In the genomic region with DNA sequence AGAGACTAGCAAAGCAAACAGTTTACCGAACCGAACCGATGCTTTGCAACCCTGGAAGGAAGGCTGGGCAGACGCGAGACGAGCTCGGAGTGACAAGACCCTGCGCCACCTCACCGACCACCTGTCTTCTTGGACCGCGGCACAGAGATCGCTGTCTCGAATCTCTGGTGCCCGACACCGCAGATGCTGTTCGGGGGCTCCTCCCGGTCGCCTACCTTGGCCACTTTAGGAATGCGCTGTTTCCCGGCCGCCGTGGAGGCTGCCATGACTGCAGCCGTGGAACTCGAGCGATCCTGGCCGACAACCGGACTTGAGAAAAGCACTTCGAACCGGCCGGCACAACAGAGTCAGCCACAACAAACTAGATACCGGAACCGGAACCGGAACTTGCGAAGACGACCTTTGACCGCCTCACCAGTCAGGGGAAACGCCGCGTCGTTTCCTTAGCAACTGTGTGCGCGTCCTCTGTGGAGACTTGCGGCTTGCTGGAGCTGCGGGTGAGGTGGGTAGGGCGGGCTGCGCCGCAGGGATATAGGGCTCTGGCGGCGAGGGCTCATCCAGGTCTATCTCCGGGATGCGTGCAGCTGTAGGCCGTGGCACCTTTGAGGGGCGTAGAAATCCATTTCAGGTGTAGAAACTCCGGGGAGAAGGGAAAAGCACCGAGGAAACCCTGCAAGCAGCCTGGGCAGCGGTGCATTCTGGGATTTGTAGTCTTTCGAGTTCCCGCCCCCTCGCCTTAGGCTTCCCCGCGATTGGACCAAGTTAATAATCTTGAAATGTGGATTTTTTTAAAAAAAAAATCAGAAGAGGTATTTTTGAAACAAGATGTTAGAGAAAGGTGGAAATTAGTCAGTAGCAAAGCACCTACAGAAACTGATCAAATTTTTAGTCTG, we compare ENCODE assay signal across 8 mouse cellular contexts. TPM values are rescaled to one million over a fixed set of nuclear protein-coding genes. Genes with fewer than 3 reads are reported as not detected.
DNase-seq lines count a peak whose midpoint lies in the region; ATAC-seq and TF ChIP-seq lines count a peak whose summit lies in the region.

A gene (plus strand): TSS at position 446 of the 893 bp plus-strand sequence.
A gene (minus strand): TSS at position 676 of the 893 bp plus-strand sequence.

- DNase-seq in gastrocnemius, adult 8-10 months (ENCODE audit: low spot score in 2 of 2) = peak; percentile 83 to 84
- peak; percentile 88 for DNase-seq in hindlimb bud, embryonic 11.5 days (ENCODE audit: extremely low spot score, low read depth, low spot score)
- peak; percentile 89 to 91 for DNase-seq in left cerebral cortex, adult 8-10 months (ENCODE audit: low spot score in 2 of 2)
- peak; percentile 97 to 98 for DNase-seq in right cerebral cortex, postnatal 10 days (ENCODE audit: low spot score in 2 of 2)
- DNase-seq in urinary bladder, postnatal 25 days (ENCODE audit: low spot score) = peak; percentile 87

- H3K27me3 ChIP-seq in megakaryocyte, embryonic 14.5 days (replicated peaks) = peaks cover 2% of the 10 kb centered on the region

- peak; percentile 81; the same call in 1 of the 2 replicates for TF ChIP-seq POLR2A in cortical plate, adult 2 months (IDR thresholded peaks at IDR 0.05; ENCODE audit: extremely low read depth, insufficient read depth, low read length)

- H3K27ac ChIP-seq in cortical plate, adult 2 months (ENCODE audit: insufficient read depth, low read length) = no peak within 1 kb of the TSS

- peaks cover 33% of the 10 kb centered on the region for H3K36me3 ChIP-seq in megakaryocyte, embryonic 14.5 days (replicated peaks; ENCODE audit: low read length)

- no peaks in the 10 kb centered on the region for H3K9me3 ChIP-seq in megakaryocyte, embryonic 14.5 days

- peaks cover 1% of the 10 kb centered on the region; the same call in 1 of the 2 replicates for H3K4me1 ChIP-seq in cortical plate, adult 2 months (ENCODE audit: control insufficient read depth, insufficient read depth, low read length)
- H3K4me1 ChIP-seq in megakaryocyte, embryonic 14.5 days = peaks cover 27% of the 10 kb centered on the region

- no peak for TF ChIP-seq CTCF in cortical plate, adult 2 months (IDR thresholded peaks at IDR 0.05; ENCODE audit: extremely low read depth, insufficient read depth, low read length)

- H3K4me3 ChIP-seq in cortical plate, adult 2 months (ENCODE audit: insufficient read depth, low read length) = peak within 1 kb of the TSS; percentile 49
- peak within 1 kb of the TSS; percentile 100 for H3K4me3 ChIP-seq in megakaryocyte, embryonic 14.5 days (replicated peaks)

- peak; percentile 100 for ATAC-seq in activated CD4-positive, CD25-positive, alpha-beta regulatory T cell, adult 4 months

RNA-seq across cellular contexts. Expression of the first gene that starts in this region (rescaled TPM):
- polyA plus RNA-seq in activated CD4-positive, CD25-positive, alpha-beta regulatory T cell, adult 4 months (2017; shearing (Covaris generic)) = not detected
- polyA plus RNA-seq in cortical plate, adult 2 months (2012; rRNA removed) = 2.2 and 2.3 TPM in 2 replicates
- total RNA-seq in gastrocnemius, adult 8-10 months (2022) = not detected
- total RNA-seq in left cerebral cortex, adult 8-10 months (2022) = 1 to 10 TPM; 3.1 to 4.0 (median 3.6) TPM
- not detected in 2 replicates for polyA plus RNA-seq in megakaryocyte, embryonic 14.5 days (2012; ENCODE audit: insufficient read depth, low replicate concordance)

RNA-seq across cellular contexts. Expression of the second gene that starts in this region (rescaled TPM):
- 10 to 100 TPM; 53.1 to 55.4 TPM for polyA plus RNA-seq in activated CD4-positive, CD25-positive, alpha-beta regulatory T cell, adult 4 months (2017; shearing (Covaris generic))
- polyA plus RNA-seq in cortical plate, adult 2 months (2012; rRNA removed) = 8.7 and 10.0 TPM in 2 replicates
- 10 to 100 TPM; 13.5 to 17.8 (median 14.6) TPM for total RNA-seq in gastrocnemius, adult 8-10 months (2022)
- total RNA-seq in left cerebral cortex, adult 8-10 months (2022) = 10 to 100 TPM; 18.5 to 22.1 (median 20.4) TPM
- 2.3 TPM in 1 of 2 replicates, not detected in the other for polyA plus RNA-seq in megakaryocyte, embryonic 14.5 days (2012; ENCODE audit: insufficient read depth, low replicate concordance)

Comparison
In these comparisons a context has a peak if more than half of its experiments do, and no peak if none do; other contexts are left out.
1. RNA of the first gene that starts in this region (total RNA-seq): 3.1 to 4.0 TPM in left cerebral cortex, adult 8-10 months; not detected in gastrocnemius, adult 8-10 months; every median in the first group is over 4 times any median in the second.
2. Peak in every context shown above with its lines, with median percentiles within 50 percentile points of each other: DNase-seq.